Mouse (Mus musculus): ENCODE results near the gene Lefty1. TPM values are rescaled to one million over a fixed set of nuclear protein-coding genes. Genes with fewer than 3 reads are reported as not detected.

Gene Lefty1
- polyA plus RNA-seq, 1 experiment from 2014 or later: 1.5 TPM

DNA sequence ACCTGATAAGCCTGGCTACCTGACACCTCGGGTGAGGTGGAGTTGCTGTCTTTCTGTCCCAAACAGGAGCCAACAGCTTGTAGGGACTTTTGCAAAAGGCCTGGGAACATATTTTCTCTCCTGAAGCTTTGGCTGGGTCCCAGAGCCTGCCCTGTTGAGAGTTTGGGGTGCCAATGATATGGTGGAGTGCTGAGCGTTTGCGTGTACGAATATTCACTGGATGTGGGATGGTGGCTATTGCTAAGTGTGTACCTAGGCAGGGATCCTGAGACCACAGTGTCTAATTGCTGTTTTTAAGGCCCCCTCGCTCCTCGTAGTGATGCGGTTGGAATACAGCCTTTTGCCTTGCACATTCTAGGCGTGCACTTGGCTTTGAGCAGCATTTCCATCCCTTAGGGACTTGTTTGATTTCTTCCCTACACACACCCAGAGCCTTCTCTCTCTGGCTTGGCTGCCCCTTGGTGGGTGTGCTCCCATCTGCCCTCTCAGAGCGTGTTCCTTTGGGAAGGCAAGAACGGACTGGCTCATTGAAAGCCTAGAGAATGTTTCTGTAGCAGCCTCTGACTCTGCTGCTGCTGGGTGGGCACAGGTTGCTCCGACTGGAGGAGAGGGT, 8.3 kb downstream of the Lefty1 start:
- no peaks in the 10 kb centered on the region for H3K9me3 ChIP-seq (replicated peaks; ENCODE audit: control insufficient read depth, low read length)
- H3K4me3 ChIP-seq (ENCODE audit: low read length): peak overlapping the region; percentile 91
- no peak for ATAC-seq (replicated peaks; ENCODE audit: extremely low read depth, insufficient read depth, low FRiP score)
- 47% methylated on average over 11 of the region's 11 CpGs for WGBS
- peak overlapping the region; percentile 96 for H3K4me2 ChIP-seq (ENCODE audit: low read depth, low read length)
- peak overlapping the region; percentile 93 for H3K27ac ChIP-seq (ENCODE audit: low read length)
- H3K9ac ChIP-seq (ENCODE audit: low read length): peak overlapping the region; percentile 94
- H3K27me3 ChIP-seq (ENCODE audit: control insufficient read depth, insufficient read depth, low read length): no peaks in the 10 kb centered on the region
- peaks cover 40% of the 10 kb centered on the region for H3K4me1 ChIP-seq (ENCODE audit: control insufficient read depth, insufficient read depth, low read length)
- no peaks in the 10 kb centered on the region for H3K36me3 ChIP-seq (ENCODE audit: control insufficient read depth, insufficient read depth)

DNA sequence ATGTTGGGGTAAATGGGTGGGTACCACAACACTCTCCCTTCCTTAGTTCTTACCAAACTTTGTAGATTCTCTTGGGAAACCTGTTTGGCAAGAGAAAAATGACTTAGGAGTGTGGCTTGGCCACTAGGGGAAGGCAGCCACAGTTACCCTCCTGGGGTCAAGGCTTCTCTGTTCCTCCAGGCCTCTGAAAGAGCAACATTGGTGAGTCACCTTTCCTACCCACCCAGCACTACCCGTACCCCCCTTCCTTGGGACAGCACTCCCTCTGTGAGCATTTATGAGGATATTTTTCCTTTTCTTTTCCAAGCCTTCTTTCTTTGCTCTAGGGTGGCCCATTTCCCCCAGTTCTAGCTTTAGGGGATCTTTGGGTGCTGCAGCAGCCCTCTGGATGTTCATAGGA, 9.1 kb downstream of the Lefty1 start:
- Histone ChIP-seq H3K4me3 (ENCODE audit: low read length) (no peak overlapping the region), H3K4me2 (ENCODE audit: low read depth, low read length) (peak overlapping the region; percentile 96; the same call in 1 of the 2 replicates), H3K36me3 (ENCODE audit: control insufficient read depth, insufficient read depth) (0 out of 2 replicates have a peak, but pooled peaks cover 3% of the 10 kb centered on the region), H3K9ac (ENCODE audit: low read length) (no peak overlapping the region), H3K4me1 (ENCODE audit: control insufficient read depth, insufficient read depth, low read length) (peaks cover 40% of the 10 kb centered on the region), H3K27ac (ENCODE audit: low read length) (no peak overlapping the region; the same call in 1 of the 2 replicates), H3K9me3 (replicated peaks; ENCODE audit: control insufficient read depth, low read length) (no peaks in the 10 kb centered on the region), H3K27me3 (ENCODE audit: control insufficient read depth, insufficient read depth, low read length) (no peaks in the 10 kb centered on the region)
- 85% methylated on average over 1 of the region's 1 CpGs for WGBS
- no peak for ATAC-seq (replicated peaks; ENCODE audit: extremely low read depth, insufficient read depth, low FRiP score)

DNA sequence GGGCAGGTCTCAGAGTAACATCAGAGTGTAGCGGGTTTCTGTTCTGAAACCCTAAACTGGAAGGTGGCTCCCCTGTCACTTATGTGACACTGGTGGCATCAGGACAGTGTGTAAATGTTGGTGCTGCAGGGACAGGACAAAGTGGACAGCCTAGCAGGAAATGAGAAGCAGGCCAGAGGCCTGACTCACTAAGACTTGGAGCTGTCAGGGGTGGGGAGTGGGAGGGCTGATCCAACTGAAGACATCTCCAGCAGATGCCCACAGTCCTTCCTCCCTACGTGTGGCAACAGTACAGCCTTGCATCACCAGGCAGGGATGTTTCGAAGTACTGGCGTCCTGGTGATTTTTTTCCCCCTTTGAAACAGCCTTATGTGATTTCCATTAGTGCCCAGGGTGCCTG, 9.7 kb downstream of the Lefty1 start:
- Histone ChIP-seq H3K4me3 (ENCODE audit: low read length) (no peak overlapping the region), H3K4me2 (ENCODE audit: low read depth, low read length) (no peak overlapping the region), H3K9ac (ENCODE audit: low read length) (no peak overlapping the region), H3K9me3 (replicated peaks; ENCODE audit: control insufficient read depth, low read length) (no peaks in the 10 kb centered on the region), H3K36me3 (ENCODE audit: control insufficient read depth, insufficient read depth) (0 out of 2 replicates have a peak, but pooled peaks cover 5% of the 10 kb centered on the region), H3K27ac (ENCODE audit: low read length) (no peak overlapping the region), H3K27me3 (ENCODE audit: control insufficient read depth, insufficient read depth, low read length) (no peaks in the 10 kb centered on the region), H3K4me1 (ENCODE audit: control insufficient read depth, insufficient read depth, low read length) (peaks cover 40% of the 10 kb centered on the region)
- ATAC-seq (replicated peaks; ENCODE audit: extremely low read depth, insufficient read depth, low FRiP score): no peak
- WGBS: 79% methylated on average over 4 of the region's 4 CpGs

DNA sequence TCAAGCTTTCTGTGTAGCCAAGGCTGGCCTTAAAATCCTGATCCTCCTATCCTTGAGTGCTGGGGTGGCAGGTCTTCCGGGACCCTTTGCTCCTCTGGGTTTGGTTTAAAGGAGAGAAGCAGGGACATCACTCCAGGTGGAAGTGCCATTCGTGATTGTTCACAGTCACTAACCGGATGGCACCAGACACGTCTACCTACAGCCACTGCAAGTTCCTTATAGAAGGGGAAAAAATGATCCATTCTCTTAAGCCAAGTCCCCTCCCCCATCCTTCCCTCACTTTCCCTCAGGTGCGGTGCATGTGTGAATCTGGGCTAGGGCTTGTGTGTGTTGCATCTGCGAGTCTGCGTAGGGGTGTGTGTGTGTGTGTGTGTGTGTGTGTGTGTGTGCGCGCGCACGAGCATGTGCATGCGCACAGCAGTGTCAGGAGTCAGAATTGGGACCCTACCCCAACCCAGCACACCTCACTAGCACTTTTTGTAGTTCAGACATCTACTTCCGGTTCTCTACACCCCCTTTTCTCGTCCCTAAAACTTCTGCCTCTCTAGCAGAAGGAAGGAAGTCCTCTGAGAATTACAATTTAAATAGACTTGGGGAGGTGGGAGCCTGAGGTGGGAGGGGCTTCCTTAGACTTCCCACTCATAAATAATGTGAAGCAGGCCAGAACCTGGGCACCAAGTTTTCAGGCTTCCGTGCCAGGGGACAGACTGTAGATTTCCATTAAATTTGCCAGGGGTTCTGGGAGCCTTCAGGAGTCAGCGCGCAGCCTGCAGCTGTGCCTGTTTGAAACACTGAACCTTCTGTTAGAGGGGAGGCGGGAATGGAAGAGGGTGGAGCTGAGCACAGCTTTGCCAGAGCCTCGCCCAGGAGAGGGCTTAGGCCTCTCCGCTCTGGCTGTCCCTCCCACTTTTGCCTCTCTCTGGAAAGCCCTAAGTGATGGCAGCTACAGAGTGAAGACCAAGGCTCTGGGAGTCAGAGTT, 10.5 kb downstream of the Lefty1 start:
- Histone ChIP-seq H3K9ac (ENCODE audit: low read length) (peak overlapping the region; percentile 41; the same call in 1 of the 2 replicates), H3K4me1 (ENCODE audit: control insufficient read depth, insufficient read depth, low read length) (peaks cover 40% of the 10 kb centered on the region), H3K27me3 (ENCODE audit: control insufficient read depth, insufficient read depth, low read length) (no peaks in the 10 kb centered on the region), H3K27ac (ENCODE audit: low read length) (peak overlapping the region; percentile 45), H3K4me3 (ENCODE audit: low read length) (0 out of 2 replicates have a peak overlapping the region, but pooled peaks have one; percentile 4), H3K4me2 (ENCODE audit: low read depth, low read length) (peak overlapping the region; percentile 50), H3K36me3 (ENCODE audit: control insufficient read depth, insufficient read depth) (peaks cover 10% of the 10 kb centered on the region; the same call in 1 of the 2 replicates), H3K9me3 (replicated peaks; ENCODE audit: control insufficient read depth, low read length) (no peaks in the 10 kb centered on the region)
- peak; percentile 50 for ATAC-seq (replicated peaks; ENCODE audit: extremely low read depth, insufficient read depth, low FRiP score)
- WGBS: 35% methylated on average over 20 of the region's 20 CpGs

DNA sequence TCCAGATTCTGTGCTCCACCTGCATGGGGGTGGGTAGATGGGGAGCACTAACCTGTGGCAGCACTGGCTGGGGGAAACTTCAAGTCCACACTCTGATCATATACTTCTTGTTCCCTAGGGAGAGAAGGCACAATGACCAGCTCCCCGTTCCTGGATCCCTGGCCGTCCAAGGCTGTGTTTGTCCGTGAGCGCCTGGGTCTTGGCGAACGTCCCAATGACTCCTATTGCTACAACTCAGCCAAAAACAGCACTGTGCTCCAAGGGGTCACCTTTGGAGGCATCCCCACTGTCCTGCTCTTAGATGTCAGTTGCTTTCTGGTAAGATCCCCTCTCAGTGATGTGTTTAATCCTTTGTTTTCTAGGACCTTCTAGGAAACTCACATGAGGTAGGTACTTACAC, 11.6 kb downstream of the Lefty1 start:
- WGBS: 70% methylated on average over 6 of the region's 6 CpGs

DNA sequence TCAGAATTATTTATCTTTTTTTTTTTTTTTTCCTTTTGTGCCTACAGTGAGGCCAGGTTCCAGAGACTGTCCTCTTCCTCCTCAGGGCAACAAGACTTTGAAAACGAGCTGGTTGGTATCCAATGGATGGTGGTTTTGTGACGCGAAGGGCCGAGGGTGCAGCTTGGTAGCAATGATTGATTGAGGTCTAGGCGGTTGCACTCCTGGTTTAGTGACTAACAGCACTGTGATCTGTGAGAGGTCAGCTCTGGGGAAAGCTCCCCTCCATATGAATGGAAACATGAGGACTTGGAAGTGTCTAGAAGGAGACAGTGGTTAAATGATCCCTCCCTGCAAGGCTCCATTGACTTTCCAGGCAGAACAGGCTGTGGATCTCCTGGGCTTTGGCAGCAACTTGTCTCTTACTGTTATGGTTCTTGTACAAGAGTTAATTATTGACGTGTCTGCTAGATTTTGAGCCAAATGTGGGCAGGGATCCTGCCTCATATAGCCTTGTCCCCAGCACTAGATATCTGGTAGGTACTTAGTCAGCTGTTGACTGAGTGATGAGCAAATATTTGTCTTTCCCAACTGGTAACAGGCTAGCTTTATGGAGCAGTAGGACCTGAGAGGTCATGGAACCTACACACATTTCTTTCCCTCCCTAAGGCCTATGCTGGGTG, 17.4 kb downstream of the Lefty1 start:
- H3K4me2 ChIP-seq (ENCODE audit: low read depth, low read length): no peak overlapping the region
- H3K27me3 ChIP-seq (ENCODE audit: control insufficient read depth, insufficient read depth, low read length): no peaks in the 10 kb centered on the region
- no peaks in the 10 kb centered on the region; the same call in 1 of the 2 replicates for H3K9me3 ChIP-seq (replicated peaks; ENCODE audit: control insufficient read depth, low read length)
- H3K27ac ChIP-seq (ENCODE audit: low read length): no peak overlapping the region
- H3K4me1 ChIP-seq (ENCODE audit: control insufficient read depth, insufficient read depth, low read length): no peaks in the 10 kb centered on the region
- WGBS: 77% methylated on average over 6 of the region's 6 CpGs
- no peak for ATAC-seq (replicated peaks; ENCODE audit: extremely low read depth, insufficient read depth, low FRiP score)
- peaks cover 55% of the 10 kb centered on the region for H3K36me3 ChIP-seq (ENCODE audit: control insufficient read depth, insufficient read depth)
- no peak overlapping the region for H3K9ac ChIP-seq (ENCODE audit: low read length)
- H3K4me3 ChIP-seq (ENCODE audit: low read length): no peak overlapping the region

More for the DNA sequence above, 11.6 kb downstream of the Lefty1 start:
- no peaks in the 10 kb centered on the region; the same call in 1 of the 2 replicates for H3K9me3 ChIP-seq (replicated peaks; ENCODE audit: control insufficient read depth, low read length)
- H3K4me3 ChIP-seq (ENCODE audit: low read length): no peak overlapping the region
- 0 out of 2 replicates have a peak overlapping the region, but pooled peaks have one; percentile 1 for H3K9ac ChIP-seq (ENCODE audit: low read length)
- H3K36me3 ChIP-seq (ENCODE audit: control insufficient read depth, insufficient read depth): peaks cover 13% of the 10 kb centered on the region
- no peak for ATAC-seq (replicated peaks; ENCODE audit: extremely low read depth, insufficient read depth, low FRiP score)
- no peaks in the 10 kb centered on the region for H3K27me3 ChIP-seq (ENCODE audit: control insufficient read depth, insufficient read depth, low read length)
- H3K4me2 ChIP-seq (ENCODE audit: low read depth, low read length): no peak overlapping the region
- H3K4me1 ChIP-seq (ENCODE audit: control insufficient read depth, insufficient read depth, low read length): peaks cover 37% of the 10 kb centered on the region
- H3K27ac ChIP-seq (ENCODE audit: low read length): no peak overlapping the region

DNA sequence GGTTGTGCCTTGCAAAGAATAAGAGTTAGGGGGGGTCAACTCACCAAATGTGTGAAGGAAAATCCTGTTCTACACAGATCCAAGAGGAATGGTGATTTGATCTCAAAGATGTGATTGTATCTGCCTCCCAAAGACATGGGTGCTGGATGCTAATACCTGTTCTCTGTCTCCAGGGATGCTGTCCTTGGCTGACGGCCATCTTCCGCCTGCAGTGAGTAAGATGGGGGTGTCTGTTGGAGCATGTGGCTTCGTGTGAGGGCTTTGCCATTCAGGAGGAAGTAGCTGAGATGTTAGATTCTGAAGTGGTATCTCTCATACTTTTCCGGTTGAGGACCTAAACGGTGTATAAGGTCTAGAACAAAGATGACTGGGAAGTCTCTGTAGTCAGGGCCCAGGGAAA, 18.0 kb downstream of the Lefty1 start:
- no peak for ATAC-seq (replicated peaks; ENCODE audit: extremely low read depth, insufficient read depth, low FRiP score)
- Histone ChIP-seq H3K27ac (ENCODE audit: low read length) (no peak overlapping the region), H3K4me2 (ENCODE audit: low read depth, low read length) (no peak overlapping the region), H3K36me3 (ENCODE audit: control insufficient read depth, insufficient read depth) (peaks cover 56% of the 10 kb centered on the region), H3K9me3 (replicated peaks; ENCODE audit: control insufficient read depth, low read length) (no peaks in the 10 kb centered on the region; the same call in 1 of the 2 replicates), H3K4me1 (ENCODE audit: control insufficient read depth, insufficient read depth, low read length) (no peaks in the 10 kb centered on the region), H3K9ac (ENCODE audit: low read length) (no peak overlapping the region), H3K27me3 (ENCODE audit: control insufficient read depth, insufficient read depth, low read length) (no peaks in the 10 kb centered on the region), H3K4me3 (ENCODE audit: low read length) (no peak overlapping the region)
- 87% methylated on average over 5 of the region's 5 CpGs for WGBS

DNA sequence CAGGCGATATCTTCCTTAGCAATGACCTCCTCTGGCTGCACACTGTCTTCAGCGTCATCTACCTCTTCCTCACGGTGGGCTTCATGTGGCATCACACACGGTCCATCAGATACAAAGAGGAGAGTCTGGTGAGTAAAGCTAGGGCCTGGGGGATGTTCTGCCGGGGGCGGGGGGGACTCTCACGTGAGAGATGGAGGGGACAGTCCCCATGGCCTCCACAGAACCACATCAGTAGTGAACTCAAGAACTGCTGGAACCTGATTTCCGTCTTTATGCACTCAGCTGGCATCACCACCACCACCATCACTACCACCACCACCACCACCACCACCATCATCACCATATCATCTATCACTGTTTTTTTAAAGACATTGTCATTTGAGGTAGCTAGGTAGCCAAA, 21.6 kb downstream of the Lefty1 start:
- no peak overlapping the region for H3K4me3 ChIP-seq (ENCODE audit: low read length)
- no peak for ATAC-seq (replicated peaks; ENCODE audit: extremely low read depth, insufficient read depth, low FRiP score)
- H3K27me3 ChIP-seq (ENCODE audit: control insufficient read depth, insufficient read depth, low read length): no peaks in the 10 kb centered on the region
- no peak overlapping the region for H3K9ac ChIP-seq (ENCODE audit: low read length)
- H3K27ac ChIP-seq (ENCODE audit: low read length): no peak overlapping the region
- H3K36me3 ChIP-seq (ENCODE audit: control insufficient read depth, insufficient read depth): peaks cover 46% of the 10 kb centered on the region
- no peak overlapping the region for H3K4me2 ChIP-seq (ENCODE audit: low read depth, low read length)
- no peaks in the 10 kb centered on the region for H3K9me3 ChIP-seq (replicated peaks; ENCODE audit: control insufficient read depth, low read length)
- no peaks in the 10 kb centered on the region for H3K4me1 ChIP-seq (ENCODE audit: control insufficient read depth, insufficient read depth, low read length)
- WGBS: 91% methylated on average over 8 of the region's 8 CpGs

Measured in heart, embryonic 16.5 days (tissue).